Mouse (Mus musculus): ENCODE results near the gene Gon4l. TPM values are rescaled to one million over a fixed set of nuclear protein-coding genes. Genes with fewer than 3 reads are reported as not detected.

Gon4l gene
- total RNA-seq, 2 experiments from 2014 or later, result 42.4 to 46.9 TPM

GRCm38 (mm10) chr3:88905741-88906140 lies 70.7 kb downstream of the Gon4l start:
- ATAC-seq (replicated peaks; ENCODE audit: low FRiP score, low TSS enrichment, poor library complexity, severe bottlenecking), result no peak

GRCm38 (mm10) chr3:88906393-88907159 lies 71.5 kb downstream of the Gon4l start:
- ATAC-seq (replicated peaks; ENCODE audit: low FRiP score, low TSS enrichment, poor library complexity, severe bottlenecking), result no peak

- no peak for ATAC-seq (replicated peaks; ENCODE audit: low FRiP score, low TSS enrichment, poor library complexity, severe bottlenecking)
Measured at GRCm38 (mm10) chr3:88912585-88912984, 77.6 kb downstream of the Gon4l start.

GRCm38 (mm10) chr3:88913511-88914383 lies 78.7 kb downstream of the Gon4l start, which contains the start of gene Msto1:
Msto1 (minus strand) TSS chr3:88913999.
- ATAC-seq (replicated peaks; ENCODE audit: low FRiP score, low TSS enrichment, poor library complexity, severe bottlenecking), result peak; percentile 97

- no peak for ATAC-seq (replicated peaks; ENCODE audit: low FRiP score, low TSS enrichment, poor library complexity, severe bottlenecking)
Measured at GRCm38 (mm10) chr3:88914384-88914810, 79.4 kb downstream of the Gon4l start.

- ATAC-seq (replicated peaks; ENCODE audit: low FRiP score, low TSS enrichment, poor library complexity, severe bottlenecking), result no peak
Measured at GRCm38 (mm10) chr3:88918981-88919380, 84.0 kb downstream of the Gon4l start.

- ATAC-seq (replicated peaks; ENCODE audit: low FRiP score, low TSS enrichment, poor library complexity, severe bottlenecking), result no peak
Measured at GRCm38 (mm10) chr3:88921411-88921810, 86.4 kb downstream of the Gon4l start.

GRCm38 (mm10) chr3:88923989-88924591 lies 89.1 kb downstream of the Gon4l start:
- ATAC-seq (replicated peaks; ENCODE audit: low FRiP score, low TSS enrichment, poor library complexity, severe bottlenecking), result peak; percentile 92

GRCm38 (mm10) chr3:88925651-88926050 lies 90.6 kb downstream of the Gon4l start:
- ATAC-seq (replicated peaks; ENCODE audit: low FRiP score, low TSS enrichment, poor library complexity, severe bottlenecking), result no peak

- no peak for ATAC-seq (replicated peaks; ENCODE audit: low FRiP score, low TSS enrichment, poor library complexity, severe bottlenecking)
Measured at GRCm38 (mm10) chr3:88929501-88929900, 94.5 kb downstream of the Gon4l start.

- no peak for ATAC-seq (replicated peaks; ENCODE audit: low FRiP score, low TSS enrichment, poor library complexity, severe bottlenecking)
Measured at GRCm38 (mm10) chr3:88939071-88939470, 104.0 kb downstream of the Gon4l start.

- peak; percentile 75 for ATAC-seq (replicated peaks; ENCODE audit: low FRiP score, low TSS enrichment, poor library complexity, severe bottlenecking)
Measured at GRCm38 (mm10) chr3:88939749-88940148, 104.7 kb downstream of the Gon4l start.

GRCm38 (mm10) chr3:88942316-88942880 lies 107.4 kb downstream of the Gon4l start:
- ATAC-seq (replicated peaks; ENCODE audit: low FRiP score, low TSS enrichment, poor library complexity, severe bottlenecking), result no peak

GRCm38 (mm10) chr3:88944109-88944508 lies 109.1 kb downstream of the Gon4l start:
- no peak for ATAC-seq (replicated peaks; ENCODE audit: low FRiP score, low TSS enrichment, poor library complexity, severe bottlenecking)

- peak; percentile 71 for ATAC-seq (replicated peaks; ENCODE audit: low FRiP score, low TSS enrichment, poor library complexity, severe bottlenecking)
Measured at GRCm38 (mm10) chr3:88949786-88950575, 115.0 kb downstream of the Gon4l start.

- ATAC-seq (replicated peaks; ENCODE audit: low FRiP score, low TSS enrichment, poor library complexity, severe bottlenecking), result peak; percentile 78
Measured at GRCm38 (mm10) chr3:88950576-88951326, 115.7 kb downstream of the Gon4l start, which contains the start of the genes Ash1l and Dap3. Ash1l (plus strand) TSS chr3:88950622. Dap3 (minus strand) TSS chr3:88951181.

GRCm38 (mm10) chr3:88951327-88951800 lies 116.3 kb downstream of the Gon4l start:
- ATAC-seq (replicated peaks; ENCODE audit: low FRiP score, low TSS enrichment, poor library complexity, severe bottlenecking), result no peak

- no peak for ATAC-seq (replicated peaks; ENCODE audit: low FRiP score, low TSS enrichment, poor library complexity, severe bottlenecking)
Measured at GRCm38 (mm10) chr3:88953246-88953645, 118.2 kb downstream of the Gon4l start.

Data from megakaryocyte-erythroid progenitor cell, adult 5-6 weeks (primary cell).